Mouse (Mus musculus) kidney, adult 2 months (tissue): ENCODE results near the gene Primpol.

Experiments used
- CTCF ChIP-seq: fragments of 200-500 bp; conservative IDR thresholded peaks from 2 replicates; pipeline ENCODE4 v1.5.1; 2011; ENCODE audit warnings: low read depth, mild to moderate bottlenecking, control low read depth, low read length, moderate library complexity, mixed read lengths; ENCODE audit not compliant: insufficient read depth, insufficient read length
- POLR2A ChIP-seq: fragments of 200-500 bp; IDR thresholded peaks from one replicate; pipeline ENCODE4 v1.6.1; 2011; ENCODE audit warnings: low read depth, low read length, control low read depth

GRCm38 (mm10) chr8:46529508-46529907 is 87.5 kb downstream of the Primpol start:
- TF ChIP-seq CTCF, result no peak
- no peak for TF ChIP-seq POLR2A
